Mouse (Mus musculus) liver, embryonic 16.5 days (tissue): ENCODE measurements around the gene Ttll3. TPM values are rescaled to one million over a fixed set of nuclear protein-coding genes. Genes with fewer than 3 reads are reported as not detected.

ENCODE experiments used
- ATAC-seq: fragments of 200-750 bp; cut with Nextera tagmentation; 2 replicates; pipeline ENCODE4 v1.8.0; 2017; ENCODE audit warnings: low read depth, mild to moderate bottlenecking, moderate number of reproducible peaks, moderate library complexity
- H3K27ac ChIP-seq: fragments of 300-500 bp; sonication (generic); 2 replicates; pipeline ENCODE4 v1.5.1; 2014; ENCODE audit warnings: mild to moderate bottlenecking, low read length
- H3K27me3 ChIP-seq: fragments of 300-500 bp; sonication (generic); 2 replicates; pipeline ENCODE4 v1.6.1; 2014; ENCODE audit warnings: low read depth, low read length, mixed read lengths; ENCODE audit not compliant: control insufficient read depth, insufficient read depth
- H3K36me3 ChIP-seq: fragments of 300-500 bp; sonication (generic); 2 replicates; pipeline ENCODE4 v1.6.1; 2014; ENCODE audit warnings: mild to moderate bottlenecking; ENCODE audit not compliant: control insufficient read depth, insufficient read depth
- H3K4me1 ChIP-seq: fragments of 300-500 bp; sonication (generic); 2 replicates; pipeline ENCODE4 v1.6.1; 2014; ENCODE audit warnings: low read depth, low read length, mixed read lengths; ENCODE audit not compliant: control insufficient read depth
- H3K4me2 ChIP-seq: fragments of 300-500 bp; sonication (generic); 2 replicates; pipeline ENCODE4 v1.6.1; 2014; ENCODE audit warnings: low read depth, low read length, mixed read lengths
- H3K4me3 ChIP-seq: fragments of 300-500 bp; sonication (generic); 2 replicates; pipeline ENCODE4 v1.5.1; 2014; ENCODE audit warnings: low read depth, mild to moderate bottlenecking, low read length
- H3K9ac ChIP-seq: fragments of 300-500 bp; sonication (generic); 2 replicates; pipeline ENCODE4 v1.6.1; 2014; ENCODE audit warnings: low read depth, low read length
- H3K9me3 ChIP-seq: fragments of 300-500 bp; sonication (generic); replicated peaks from 2 replicates; pipeline ENCODE4 v1.6.1; 2016; ENCODE audit warnings: low read length; ENCODE audit not compliant: control insufficient read depth
- WGBS: fragments of 180-500 bp; shearing (Covaris S2); extraction: QIAGEN DNeasy Blood & Tissue Kit; methylation state at CpG from one replicate; pipeline ENCODE4 v1.1.7; 2014; ENCODE audit not compliant: insufficient replicate concordance; 5-methylcytosine and 5-hydroxymethylcytosine counted together
- polyA plus RNA-seq: library from polyadenylated mRNA; unstranded; fragments of >200 nt; fragmentation: Nextera tagmentation; extraction: Ambion mirVana; gene quantifications from 2 replicates; pipeline ENCODE4 v1.2.1, GENCODE M21; 2015

Ttll3 gene
- polyA plus RNA-seq, 1 experiment from 2014 or later = 0.90 TPM

GRCm38 (mm10) chr6:113386025-113386424, 3.0 kb upstream of the Ttll3 start:
- Histone ChIP-seq H3K9ac (no peak overlapping the region), H3K27ac (no peak overlapping the region), H3K4me1 (no peaks in the 10 kb centered on the region), H3K36me3 (peaks cover 66% of the 10 kb centered on the region), H3K4me2 (no peak overlapping the region), H3K27me3 (no peaks in the 10 kb centered on the region), H3K9me3 (no peaks in the 10 kb centered on the region), H3K4me3 (no peak overlapping the region)
- no peak for ATAC-seq
- WGBS = 67% methylated on average over 3 of the region's 3 CpGs

- Histone ChIP-seq H3K9me3 (no peaks in the 10 kb centered on the region), H3K4me2 (no peak overlapping the region), H3K27me3 (peaks cover 9% of the 10 kb centered on the region), H3K4me3 (no peak overlapping the region), H3K27ac (no peak overlapping the region), H3K36me3 (peaks cover 32% of the 10 kb centered on the region), H3K4me1 (peaks cover 6% of the 10 kb centered on the region), H3K9ac (no peak overlapping the region)
- 80% methylated on average over 3 of the region's 3 CpGs for WGBS
- ATAC-seq = no peak
These were observed 1.7 kb downstream of the Ttll3 start for GRCm38 (mm10) chr6:113390715-113391114.

DNA sequence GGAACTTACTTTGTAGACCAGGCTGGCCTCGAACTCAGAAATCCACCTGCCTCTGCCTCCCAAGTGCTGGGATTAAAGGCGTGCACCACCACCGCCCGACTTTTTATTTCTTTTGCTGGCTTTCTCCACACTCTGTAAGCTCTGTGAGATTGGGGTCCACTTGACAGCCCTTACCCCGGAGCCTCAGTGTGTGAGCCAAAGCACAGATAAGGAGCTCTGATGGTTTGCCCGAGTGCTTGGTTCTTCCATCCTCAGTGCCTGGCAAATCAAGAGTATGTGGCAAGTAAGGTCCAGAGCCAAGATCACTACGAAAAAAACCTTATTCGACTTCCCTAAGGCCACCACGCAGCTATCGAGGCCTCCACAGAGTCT, 2.9 kb downstream of the Ttll3 start:
- Histone ChIP-seq H3K4me1 (peaks cover 6% of the 10 kb centered on the region), H3K9ac (peak overlapping the region; percentile 6; the same call in 1 of the 2 replicates), H3K36me3 (peaks cover 27% of the 10 kb centered on the region), H3K4me3 (peak overlapping the region; percentile 35), H3K27me3 (peaks cover 9% of the 10 kb centered on the region), H3K9me3 (no peaks in the 10 kb centered on the region), H3K4me2 (peak overlapping the region; percentile 54), H3K27ac (no peak overlapping the region)
- WGBS = 19% methylated on average over 10 of the region's 10 CpGs
- ATAC-seq = no peak

DNA sequence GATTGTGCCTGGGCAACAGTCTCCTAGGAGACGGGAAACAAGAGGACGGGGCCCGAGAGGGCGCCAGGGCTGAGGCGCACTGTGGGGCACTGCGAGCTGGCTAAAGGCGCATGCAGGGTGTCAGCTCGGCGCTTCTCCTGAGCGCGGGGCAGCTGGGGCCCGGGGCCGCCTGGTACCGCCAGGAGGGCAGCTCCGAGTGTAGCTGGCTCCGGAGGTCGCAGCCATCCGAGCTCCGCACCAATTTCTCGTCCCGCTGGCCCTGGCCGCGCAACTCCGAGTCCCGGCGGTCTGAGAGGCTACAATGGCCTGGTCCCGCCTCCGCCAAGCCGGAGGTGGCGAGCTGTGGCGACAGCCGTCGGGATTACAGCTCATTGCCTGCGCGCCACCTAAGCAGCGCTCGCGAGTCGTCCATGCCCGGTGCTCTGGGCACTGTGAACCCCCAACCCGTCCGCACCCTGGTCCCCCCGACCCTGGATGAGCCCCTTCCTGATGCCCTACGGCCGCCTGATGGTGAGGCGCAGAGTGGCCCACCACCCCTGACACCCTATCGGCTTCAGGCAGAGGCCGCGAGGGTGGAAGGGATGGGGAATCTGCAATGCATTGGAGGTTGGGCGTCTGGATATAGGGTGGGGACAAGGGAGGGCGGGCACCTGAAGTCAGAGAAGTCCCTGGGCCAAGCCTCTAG, 3.5 kb downstream of the Ttll3 start:
- H3K9me3 ChIP-seq = no peaks in the 10 kb centered on the region
- peaks cover 9% of the 10 kb centered on the region for H3K27me3 ChIP-seq
- H3K9ac ChIP-seq = peak overlapping the region; percentile 6; the same call in 1 of the 2 replicates
- H3K4me3 ChIP-seq = peak overlapping the region; percentile 35
- ATAC-seq = peak; percentile 46
- peaks cover 6% of the 10 kb centered on the region for H3K4me1 ChIP-seq
- peak overlapping the region; percentile 54 for H3K4me2 ChIP-seq
- H3K27ac ChIP-seq = no peak overlapping the region
- WGBS = 5% methylated on average over 51 of the region's 51 CpGs
- H3K36me3 ChIP-seq = peaks cover 25% of the 10 kb centered on the region

DNA sequence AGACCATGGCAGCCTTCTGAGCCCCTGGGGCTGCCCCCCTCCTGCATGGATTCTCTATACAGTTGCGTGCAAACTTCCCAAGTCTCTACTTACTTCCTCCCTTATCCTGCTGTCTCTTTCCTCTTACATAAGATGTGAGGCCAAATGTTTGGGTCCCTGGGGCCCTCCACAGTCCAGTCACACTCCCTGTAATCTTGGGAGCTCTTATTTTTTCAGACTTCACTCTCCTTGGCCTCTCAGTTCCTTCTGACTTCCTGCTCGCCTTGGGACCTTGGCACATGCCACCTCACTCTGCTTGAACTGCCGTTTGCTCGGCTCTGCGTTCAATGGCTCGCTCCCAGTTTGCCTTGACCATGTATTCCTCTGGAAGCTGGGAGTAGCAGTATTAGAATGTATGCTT, 4.9 kb downstream of the Ttll3 start:
- no peaks in the 10 kb centered on the region for H3K9me3 ChIP-seq
- H3K9ac ChIP-seq = no peak overlapping the region
- H3K4me1 ChIP-seq = peaks cover 6% of the 10 kb centered on the region
- peaks cover 11% of the 10 kb centered on the region for H3K36me3 ChIP-seq
- no peak overlapping the region for H3K4me2 ChIP-seq
- WGBS = 74% methylated on average over 6 of the region's 6 CpGs
- no peak for ATAC-seq
- no peak overlapping the region for H3K27ac ChIP-seq
- no peak overlapping the region for H3K4me3 ChIP-seq
- H3K27me3 ChIP-seq = peaks cover 9% of the 10 kb centered on the region

GRCm38 (mm10) chr6:113394811-113395210, 5.8 kb downstream of the Ttll3 start:
- Histone ChIP-seq H3K4me3 (no peak overlapping the region), H3K9ac (no peak overlapping the region), H3K36me3 (peaks cover 3% of the 10 kb centered on the region), H3K9me3 (no peaks in the 10 kb centered on the region), H3K4me1 (peaks cover 6% of the 10 kb centered on the region), H3K27me3 (peaks cover 9% of the 10 kb centered on the region), H3K27ac (no peak overlapping the region), H3K4me2 (no peak overlapping the region)
- whole genome bisulfite sequencing = 80% methylated on average over 11 of the region's 11 CpGs
- no peak for ATAC-seq

DNA sequence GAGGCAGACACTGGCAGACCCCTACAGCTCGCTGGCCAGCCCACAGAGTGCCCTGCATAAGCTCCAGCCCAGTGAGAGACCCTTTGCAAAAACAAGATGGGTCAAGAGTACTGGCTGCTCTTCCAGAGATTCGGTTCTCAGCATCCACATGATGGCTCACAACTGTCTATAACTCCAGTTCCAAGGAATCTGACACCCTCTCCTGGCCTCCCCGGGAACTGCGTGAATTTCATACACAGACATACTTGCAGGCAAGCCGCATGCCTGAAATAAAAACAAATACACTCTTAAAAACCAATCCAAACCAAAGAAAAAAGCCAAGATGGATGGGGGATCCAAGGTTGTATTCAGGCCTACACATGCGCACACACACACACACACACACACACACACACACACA, 6.4 kb downstream of the Ttll3 start:
- Histone ChIP-seq H3K9me3 (no peaks in the 10 kb centered on the region), H3K27me3 (peaks cover 9% of the 10 kb centered on the region), H3K4me2 (no peak overlapping the region), H3K4me1 (peaks cover 6% of the 10 kb centered on the region), H3K4me3 (no peak overlapping the region), H3K36me3 (no peaks in the 10 kb centered on the region; the same call in none of the 2 replicates), H3K27ac (no peak overlapping the region), H3K9ac (no peak overlapping the region)
- ATAC-seq = no peak
- 79% methylated on average over 6 of the region's 6 CpGs for WGBS

- Histone ChIP-seq H3K9me3 (no peaks in the 10 kb centered on the region), H3K4me3 (no peak overlapping the region), H3K4me1 (peaks cover 6% of the 10 kb centered on the region), H3K9ac (no peak overlapping the region), H3K4me2 (no peak overlapping the region), H3K27me3 (peaks cover 9% of the 10 kb centered on the region), H3K27ac (no peak overlapping the region), H3K36me3 (no peaks in the 10 kb centered on the region)
- 77% methylated on average over 10 of the region's 10 CpGs for WGBS
- no peak for ATAC-seq
These were observed 7.4 kb downstream of the Ttll3 start for GRCm38 (mm10) chr6:113396270-113397030.

- H3K4me2 ChIP-seq = no peak overlapping the region
- H3K27ac ChIP-seq = no peak overlapping the region
- no peaks in the 10 kb centered on the region for H3K36me3 ChIP-seq
- H3K27me3 ChIP-seq = no peaks in the 10 kb centered on the region
- H3K4me1 ChIP-seq = no peaks in the 10 kb centered on the region
- H3K9ac ChIP-seq = no peak overlapping the region
- no peaks in the 10 kb centered on the region for H3K9me3 ChIP-seq
- 77% methylated on average over 13 of the region's 13 CpGs for WGBS
- no peak overlapping the region for H3K4me3 ChIP-seq
- ATAC-seq = no peak
These were observed 13.0 kb downstream of the Ttll3 start for GRCm38 (mm10) chr6:113402094-113402493.
